Mouse (Mus musculus) spleen, adult 2 months (tissue): ENCODE measurements around the gene Psme4.

Source experiments
- CTCF ChIP-seq: fragments of 200-500 bp; IDR thresholded peaks from 2 replicates; pipeline ENCODE4 v1.5.1; 2011; ENCODE audit warnings: mild to moderate bottlenecking, inconsistent platforms; ENCODE audit not compliant: insufficient read depth, insufficient read length, insufficient replicate concordance; ENCODE audit errors: extremely low read depth
- POLR2A ChIP-seq: fragments of 200-500 bp; IDR thresholded peaks from 2 replicates; pipeline ENCODE4 v1.6.1; 2011; ENCODE audit warnings: low read depth, low read length, inconsistent platforms

- TF ChIP-seq CTCF (no peak), POLR2A (no peak)
Measured at GRCm38 (mm10) chr11:30821116-30821515, 49.6 kb downstream of the Psme4 start.
